Mouse (Mus musculus): ENCODE results near the gene 2310030G06Rik. TPM values are rescaled to one million over a fixed set of nuclear protein-coding genes. Genes with fewer than 3 reads are reported as not detected.

The 2310030G06Rik gene
- 1.4 TPM in 2 replicates for polyA plus RNA-seq (2016; fragmentation: Nextera tagmentation; extraction: Ambion mirVana)

GRCm38 (mm10) chr9:50746214-50746677 lies at the start of gene 2310030G06Rik:
Gene 2310030G06Rik (minus strand): TSS chr9:50746536.
- Histone ChIP-seq H3K9me3 (replicated peaks) (no peaks in the 10 kb centered on the region), H3K27ac (replicated peaks) (peak within 1 kb of the TSS; percentile 61; the same call in 1 of the 2 replicates), H3K4me1 (peaks cover 10% of the 10 kb centered on the region), H3K36me3 (no peaks in the 10 kb centered on the region), H3K27me3 (ENCODE audit: low read depth, poor library complexity, severe bottlenecking) (peaks cover 35% of the 10 kb centered on the region), H3K4me3 (peak within 1 kb of the TSS; percentile 54)
- DNase-seq (ENCODE audit: low spot score): peak; percentile 23
- WGBS: 2% methylated on average over 19 of the region's 19 CpGs

- no peaks in the 10 kb centered on the region for H3K4me1 ChIP-seq
- no peaks in the 10 kb centered on the region for H3K27me3 ChIP-seq (ENCODE audit: low read depth, poor library complexity, severe bottlenecking)
- no peak for DNase-seq (ENCODE audit: low spot score)
- H3K27ac ChIP-seq (replicated peaks): no peak overlapping the region
- H3K36me3 ChIP-seq: peaks cover 46% of the 10 kb centered on the region
- H3K9me3 ChIP-seq (replicated peaks): no peaks in the 10 kb centered on the region
- 94% methylated on average over 3 of the region's 3 CpGs for WGBS
- H3K4me3 ChIP-seq: no peak overlapping the region
Measured at GRCm38 (mm10) chr9:50795266-50795665, 48.9 kb upstream of the 2310030G06Rik start.

GRCm38 (mm10) chr9:50782155-50782554 lies 35.8 kb upstream of the 2310030G06Rik start:
- Histone ChIP-seq H3K27me3 (ENCODE audit: low read depth, poor library complexity, severe bottlenecking) (no peaks in the 10 kb centered on the region), H3K4me3 (no peak overlapping the region), H3K4me1 (no peaks in the 10 kb centered on the region), H3K9me3 (replicated peaks) (no peaks in the 10 kb centered on the region), H3K27ac (replicated peaks) (no peak overlapping the region), H3K36me3 (peaks cover 91% of the 10 kb centered on the region)
- 70% methylated on average over 2 of the region's 2 CpGs for WGBS
- peak; percentile 29 for DNase-seq (ENCODE audit: low spot score)

- H3K36me3 ChIP-seq: peaks cover 48% of the 10 kb centered on the region
- 75% methylated on average over 11 of the region's 11 CpGs for WGBS
- peak overlapping the region; percentile 93 for H3K27ac ChIP-seq (replicated peaks)
Measured at GRCm38 (mm10) chr9:50776162-50776760, 29.9 kb upstream of the 2310030G06Rik start.

GRCm38 (mm10) chr9:50775662-50776126 lies 29.4 kb upstream of the 2310030G06Rik start:
- Histone ChIP-seq H3K36me3 (peaks cover 42% of the 10 kb centered on the region), H3K9me3 (replicated peaks) (no peaks in the 10 kb centered on the region), H3K4me3 (peak overlapping the region; percentile 96), H3K4me1 (peaks cover 24% of the 10 kb centered on the region), H3K27ac (replicated peaks) (peak overlapping the region; percentile 93), H3K27me3 (ENCODE audit: low read depth, poor library complexity, severe bottlenecking) (no peaks in the 10 kb centered on the region)
- under 1% methylated on average over 28 of the region's 30 CpGs for WGBS
- no peak for DNase-seq (ENCODE audit: low spot score)

More at GRCm38 (mm10) chr9:50776162-50776760, 29.9 kb upstream of the 2310030G06Rik start:
- no peaks in the 10 kb centered on the region for H3K27me3 ChIP-seq (ENCODE audit: low read depth, poor library complexity, severe bottlenecking)
- peaks cover 24% of the 10 kb centered on the region for H3K4me1 ChIP-seq
- DNase-seq (ENCODE audit: low spot score): no peak
- H3K9me3 ChIP-seq (replicated peaks): no peaks in the 10 kb centered on the region
- H3K4me3 ChIP-seq: peak overlapping the region; percentile 96

- H3K27me3 ChIP-seq (ENCODE audit: low read depth, poor library complexity, severe bottlenecking): no peaks in the 10 kb centered on the region
- peak; percentile 88 for DNase-seq (ENCODE audit: low spot score)
- peaks cover 37% of the 10 kb centered on the region for H3K36me3 ChIP-seq
- peak within 1 kb of the TSS; percentile 96 for H3K4me3 ChIP-seq
- H3K27ac ChIP-seq (replicated peaks): peak within 1 kb of the TSS; percentile 93
- H3K4me1 ChIP-seq: peaks cover 24% of the 10 kb centered on the region
- H3K9me3 ChIP-seq (replicated peaks): no peaks in the 10 kb centered on the region
- under 1% methylated on average over 51 of the region's 51 CpGs for whole genome bisulfite sequencing
Measured at GRCm38 (mm10) chr9:50774991-50775612, 28.8 kb upstream of the 2310030G06Rik start, which contains the start of the genes Alg9 and 1110032A03Rik. Gene Alg9 (plus strand): TSS chr9:50775019. Gene 1110032A03Rik (minus strand): TSS chr9:50775520.

- Histone ChIP-seq H3K36me3 (peaks cover 26% of the 10 kb centered on the region), H3K9me3 (replicated peaks) (no peaks in the 10 kb centered on the region), H3K27ac (replicated peaks) (no peak overlapping the region), H3K27me3 (ENCODE audit: low read depth, poor library complexity, severe bottlenecking) (no peaks in the 10 kb centered on the region), H3K4me3 (peak overlapping the region; percentile 96; the same call in 1 of the 2 replicates), H3K4me1 (peaks cover 27% of the 10 kb centered on the region)
- WGBS: 81% methylated on average over 4 of the region's 4 CpGs
- no peak for DNase-seq (ENCODE audit: low spot score)
Measured at GRCm38 (mm10) chr9:50774026-50774462, 27.7 kb upstream of the 2310030G06Rik start.

- H3K9me3 ChIP-seq (replicated peaks): no peaks in the 10 kb centered on the region
- H3K27ac ChIP-seq (replicated peaks): no peak overlapping the region
- 86% methylated on average over 2 of the region's 2 CpGs for WGBS
- H3K36me3 ChIP-seq: peaks cover 12% of the 10 kb centered on the region; the same call in 1 of the 2 replicates
- DNase-seq (ENCODE audit: low spot score): no peak
- H3K27me3 ChIP-seq (ENCODE audit: low read depth, poor library complexity, severe bottlenecking): no peaks in the 10 kb centered on the region
- no peak overlapping the region for H3K4me3 ChIP-seq
- peaks cover 28% of the 10 kb centered on the region for H3K4me1 ChIP-seq
Measured at GRCm38 (mm10) chr9:50770011-50770410, 23.7 kb upstream of the 2310030G06Rik start.

GRCm38 (mm10) chr9:50768107-50769002 lies 22.0 kb upstream of the 2310030G06Rik start, which contains the start of gene Fdxacb1:
Gene Fdxacb1 (plus strand): TSS chr9:50768236.
- DNase-seq (ENCODE audit: low spot score): peak; percentile 97
- Histone ChIP-seq H3K27me3 (ENCODE audit: low read depth, poor library complexity, severe bottlenecking) (no peaks in the 10 kb centered on the region), H3K4me1 (peaks cover 18% of the 10 kb centered on the region), H3K27ac (replicated peaks) (peak within 1 kb of the TSS; percentile 93), H3K9me3 (replicated peaks) (no peaks in the 10 kb centered on the region), H3K4me3 (peak within 1 kb of the TSS; percentile 76), H3K36me3 (peaks cover 12% of the 10 kb centered on the region; the same call in 1 of the 2 replicates)
- 6% methylated on average over 59 of the region's 59 CpGs for WGBS

- peaks cover 18% of the 10 kb centered on the region for H3K4me1 ChIP-seq
- H3K4me3 ChIP-seq: peak overlapping the region; percentile 76
- 9% methylated on average over 17 of the region's 17 CpGs for WGBS
- H3K27me3 ChIP-seq (ENCODE audit: low read depth, poor library complexity, severe bottlenecking): no peaks in the 10 kb centered on the region
- H3K27ac ChIP-seq (replicated peaks): peak overlapping the region; percentile 93
- H3K9me3 ChIP-seq (replicated peaks): no peaks in the 10 kb centered on the region
- H3K36me3 ChIP-seq: peaks cover 12% of the 10 kb centered on the region; the same call in 1 of the 2 replicates
- no peak for DNase-seq (ENCODE audit: low spot score)
Measured at GRCm38 (mm10) chr9:50767531-50768106, 21.3 kb upstream of the 2310030G06Rik start.

GRCm38 (mm10) chr9:50763331-50763730 lies 17.0 kb upstream of the 2310030G06Rik start:
- WGBS: 78% methylated on average over 1 of the region's 1 CpGs
- peaks cover 9% of the 10 kb centered on the region for H3K4me1 ChIP-seq
- H3K27me3 ChIP-seq (ENCODE audit: low read depth, poor library complexity, severe bottlenecking): no peaks in the 10 kb centered on the region
- H3K36me3 ChIP-seq: no peaks in the 10 kb centered on the region
- no peak for DNase-seq (ENCODE audit: low spot score)
- no peak overlapping the region for H3K4me3 ChIP-seq
- no peak overlapping the region for H3K27ac ChIP-seq (replicated peaks)
- no peaks in the 10 kb centered on the region for H3K9me3 ChIP-seq (replicated peaks)
